Comparison of ENCODE assay signal across 32 mouse cellular contexts in genomic region chr14:28457428-28457827, GRCm38 (mm10). TPM values are rescaled to one million over a fixed set of nuclear protein-coding genes. Genes with fewer than 3 reads are reported as not detected.
"Had no signal": no experiment of that assay in that cellular context is flagged by ENCODE, and none has a peak within 500 bp of the region (broad histone marks: within the 10 kb centered on the region; RNA-seq: fewer than 3 reads in every experiment).

No protein-coding gene starts in this region.

- H3K4me2 ChIP-seq: heart, embryonic 11.5 days; heart, embryonic 12.5 days; heart, embryonic 13.5 days; heart, embryonic 15.5 days; hindbrain, embryonic 12.5 days; hindbrain, embryonic 13.5 days; hindbrain, embryonic 14.5 days; hindbrain, embryonic 15.5 days; kidney, embryonic 15.5 days had no signal

- H3K4me3 ChIP-seq: heart, embryonic 10.5 days; heart, embryonic 12.5 days; heart, embryonic 13.5 days; heart, embryonic 15.5 days; hindbrain, embryonic 10.5 days; hindbrain, embryonic 12.5 days; hindbrain, embryonic 13.5 days; hindbrain, embryonic 15.5 days; kidney, embryonic 15.5 days; layer of hippocampus, adult 2 months; left cerebral cortex, adult 2 months had no signal

- ATAC-seq: hindbrain, embryonic 16.5 days; hindbrain, postnatal 0 days; inflammation-experienced regulatory T-cells, adult 6 months had no signal

- H3K36me3 ChIP-seq: heart, embryonic 10.5 days; heart, embryonic 12.5 days; heart, embryonic 13.5 days; heart, embryonic 15.5 days; hindbrain, embryonic 10.5 days; hindbrain, embryonic 12.5 days; hindbrain, embryonic 13.5 days; hindbrain, embryonic 15.5 days; kidney, embryonic 15.5 days had no signal

- H3K9me3 ChIP-seq: heart, embryonic 10.5 days; heart, embryonic 12.5 days; heart, embryonic 13.5 days; heart, embryonic 15.5 days; hindbrain, embryonic 10.5 days; hindbrain, embryonic 12.5 days; hindbrain, embryonic 13.5 days; hindbrain, embryonic 15.5 days; kidney, embryonic 15.5 days had no signal

- DNase-seq: heart, postnatal 10 days; heart, postnatal 14 days; heart, postnatal 36 days; heart, postnatal 4 days; kidney, adult 11 months; kidney, adult 18-20 months; kidney, adult 2 months; kidney, adult 8-10 months; kidney, adult 9 months; kidney, postnatal 14 days; kidney, postnatal 25 days; kidney, postnatal 36 days; kidney, postnatal 4 days; layer of hippocampus, adult 9-11 months; layer of hippocampus, postnatal 36 days had no signal

- H3K27me3 ChIP-seq: kidney, embryonic 15.5 days had no signal

- H3K9ac ChIP-seq: heart, embryonic 12.5 days; heart, embryonic 13.5 days; heart, embryonic 15.5 days; hindbrain, embryonic 12.5 days; hindbrain, embryonic 13.5 days; hindbrain, embryonic 14.5 days; hindbrain, embryonic 15.5 days; kidney, embryonic 15.5 days had no signal

- H3K4me1 ChIP-seq: heart, embryonic 10.5 days; heart, embryonic 12.5 days; heart, embryonic 13.5 days; heart, embryonic 15.5 days; hindbrain, embryonic 12.5 days; hindbrain, embryonic 13.5 days; hindbrain, embryonic 15.5 days; kidney, embryonic 15.5 days had no signal

- H3K27ac ChIP-seq: heart, embryonic 10.5 days; heart, embryonic 13.5 days; heart, embryonic 15.5 days; hindbrain, embryonic 10.5 days; hindbrain, embryonic 12.5 days; hindbrain, embryonic 13.5 days; hindbrain, embryonic 14.5 days; hindbrain, embryonic 15.5 days; hindbrain, postnatal 0 days; kidney, embryonic 15.5 days; kidney, postnatal 0 days; layer of hippocampus, adult 2 months; left cerebral cortex, adult 2 months had no signal

RNA-seq across cellular contexts. Expression of gene Wnt5a, which starts 47.1 kb away (rescaled TPM):
- polyA plus RNA-seq: inflammation-experienced regulatory T-cells, adult 6 months had no signal
